Mouse (Mus musculus) C2C12 (cell line): ENCODE data around the gene Cetn3.

Source experiments
- CEBPB ChIP-seq: IDR thresholded peaks from one replicate; pipeline ENCODE4 v1.6.1; 2011; ENCODE audit warnings: low read depth, mild to moderate bottlenecking, control low read depth, moderate library complexity
- USF1 ChIP-seq: IDR thresholded peaks from one replicate; pipeline ENCODE4 v1.6.1; 2011; ENCODE audit warnings: low read depth, mild to moderate bottlenecking, control low read depth, moderate library complexity

- TF ChIP-seq CEBPB, result no peak
- TF ChIP-seq USF1, result no peak
These were observed 18.2 kb downstream of the Cetn3 start for GRCm38 (mm10) chr13:81801121-81801520.
